Mouse (Mus musculus) kidney, adult 2 months (tissue): Measurements from ENCODE around the gene Tubb2a. TPM values are rescaled to one million over a fixed set of nuclear protein-coding genes. Genes with fewer than 3 reads are reported as not detected.

Experiments used
- DNase-seq: peaks from one replicate; pipeline ENCODE4 v3.0.0; 2021
- H3K27ac ChIP-seq: fragments of 200-500 bp; 2 replicates; pipeline ENCODE4 v1.5.1; 2012; ENCODE audit warnings: low read depth, low read length, control low read depth, inconsistent platforms; ENCODE audit not compliant: insufficient read depth
- H3K27me3 ChIP-seq: fragments of 200-500 bp; replicated peaks from 2 replicates; pipeline ENCODE4 v1.6.1; 2012; ENCODE audit warnings: mild to moderate bottlenecking, moderate library complexity, low read length, inconsistent platforms; ENCODE audit not compliant: control insufficient read depth, insufficient read depth
- H3K36me3 ChIP-seq: fragments of 200-500 bp; 2 replicates; pipeline ENCODE4 v1.6.1; 2012; ENCODE audit warnings: mild to moderate bottlenecking, moderate library complexity, low read length, inconsistent platforms; ENCODE audit not compliant: control insufficient read depth, insufficient read depth
- H3K4me1 ChIP-seq: fragments of 200-500 bp; 2 replicates; pipeline ENCODE4 v1.6.1; 2011; ENCODE audit warnings: low read length; ENCODE audit not compliant: control insufficient read depth, insufficient read depth
- H3K4me3 ChIP-seq: fragments of 200-500 bp; 2 replicates; pipeline ENCODE4 v1.5.1; 2011; ENCODE audit warnings: mild to moderate bottlenecking, low read depth, low read length, control low read depth; ENCODE audit not compliant: insufficient read depth
- CTCF ChIP-seq: fragments of 200-500 bp; conservative IDR thresholded peaks from 2 replicates; pipeline ENCODE4 v1.5.1; 2011; ENCODE audit warnings: low read depth, mild to moderate bottlenecking, control low read depth, low read length, moderate library complexity, mixed read lengths; ENCODE audit not compliant: insufficient read depth, insufficient read length
- POLR2A ChIP-seq: fragments of 200-500 bp; IDR thresholded peaks from one replicate; pipeline ENCODE4 v1.6.1; 2011; ENCODE audit warnings: low read depth, low read length, control low read depth
- WGBS: fragments of 180-500 bp; shearing (Covaris S2); methylation state at CpG from one replicate; pipeline ENCODE4 v1.1.7; 2018; 5-methylcytosine and 5-hydroxymethylcytosine counted together
- polyA plus RNA-seq: library from polyadenylated mRNA; depleted of rRNA; stranded (reverse); fragments of >200 nt; gene quantifications from 2 replicates; pipeline ENCODE4 v1.2.3, GENCODE M21; 2012

Gene Tubb2a
- polyA plus RNA-seq, 1 experiment: 152 TPM

DNA sequence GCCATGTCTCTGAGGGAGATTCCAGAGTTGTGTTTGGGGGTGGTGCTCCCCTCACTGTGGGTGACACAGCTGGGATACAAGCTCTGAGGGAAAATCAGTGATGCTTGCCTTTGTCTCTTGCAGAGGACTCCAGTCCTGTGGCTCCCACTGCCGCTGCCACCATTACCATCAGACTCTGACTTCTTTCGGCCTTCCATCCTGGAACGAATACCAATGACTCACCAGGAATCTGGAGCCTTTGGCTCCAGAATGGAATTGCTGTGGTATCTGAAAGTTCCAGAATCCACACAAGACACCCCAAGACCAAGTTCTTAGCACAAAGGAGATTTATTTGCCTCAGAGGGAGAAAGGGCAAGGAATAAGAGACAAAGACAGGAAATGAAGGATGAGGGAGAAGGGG is 35.3 kb upstream of the Tubb2a start:
- no peak for DNase-seq
- no peak for TF ChIP-seq POLR2A
- no peak for TF ChIP-seq CTCF
- Histone ChIP-seq H3K4me3 (no peak overlapping the region), H3K27ac (no peak overlapping the region), H3K36me3 (no peaks in the 10 kb centered on the region), H3K27me3 (no peaks in the 10 kb centered on the region), H3K4me1 (peaks cover 8% of the 10 kb centered on the region; the same call in 1 of the 2 replicates)
- WGBS: 89% methylated on average over 3 of the region's 3 CpGs

- DNase-seq: peak; percentile 33
- Histone ChIP-seq H3K4me1 (peaks cover 8% of the 10 kb centered on the region; the same call in 1 of the 2 replicates), H3K27me3 (no peaks in the 10 kb centered on the region), H3K36me3 (no peaks in the 10 kb centered on the region), H3K4me3 (no peak overlapping the region), H3K27ac (no peak overlapping the region)
- no peak for TF ChIP-seq CTCF
- TF ChIP-seq POLR2A: no peak
- WGBS: 45% methylated on average over 5 of the region's 5 CpGs
Measured at GRCm38 (mm10) chr13:34112369-34113081, 34.7 kb upstream of the Tubb2a start.

- Histone ChIP-seq H3K4me1 (peaks cover 8% of the 10 kb centered on the region; the same call in 1 of the 2 replicates), H3K27me3 (no peaks in the 10 kb centered on the region), H3K36me3 (no peaks in the 10 kb centered on the region), H3K4me3 (no peak overlapping the region), H3K27ac (no peak overlapping the region)
- 88% methylated on average over 3 of the region's 3 CpGs for WGBS
- TF ChIP-seq CTCF (no peak), POLR2A (no peak)
- DNase-seq: no peak
Measured at GRCm38 (mm10) chr13:34111878-34112277, 34.1 kb upstream of the Tubb2a start.

DNA sequence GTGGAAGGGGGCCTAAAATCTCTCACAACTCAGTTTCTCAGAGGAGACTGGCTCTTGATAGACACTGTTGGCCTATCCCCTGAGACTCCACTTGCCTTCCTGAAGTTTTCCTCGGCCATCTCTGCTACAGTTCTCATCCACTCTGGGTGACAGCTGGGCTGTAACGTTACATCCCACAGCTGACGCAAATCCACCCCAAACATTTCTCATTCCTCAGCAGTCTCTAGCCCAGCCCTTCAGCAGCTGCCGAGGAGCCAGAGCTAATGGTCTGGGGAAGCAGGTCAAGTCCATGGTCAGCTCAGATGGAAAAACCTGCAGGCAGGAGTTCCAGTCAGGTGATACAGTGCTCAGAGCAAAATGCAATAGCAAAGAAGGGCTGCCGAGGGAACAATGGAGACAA is 33.2 kb upstream of the Tubb2a start:
- Histone ChIP-seq H3K27ac (peak overlapping the region; percentile 76), H3K4me3 (no peak overlapping the region), H3K36me3 (no peaks in the 10 kb centered on the region), H3K4me1 (peaks cover 8% of the 10 kb centered on the region; the same call in 1 of the 2 replicates), H3K27me3 (no peaks in the 10 kb centered on the region)
- DNase-seq: peak; percentile 61
- WGBS: 44% methylated on average over 5 of the region's 5 CpGs
- TF ChIP-seq CTCF (no peak), POLR2A (no peak)

DNA sequence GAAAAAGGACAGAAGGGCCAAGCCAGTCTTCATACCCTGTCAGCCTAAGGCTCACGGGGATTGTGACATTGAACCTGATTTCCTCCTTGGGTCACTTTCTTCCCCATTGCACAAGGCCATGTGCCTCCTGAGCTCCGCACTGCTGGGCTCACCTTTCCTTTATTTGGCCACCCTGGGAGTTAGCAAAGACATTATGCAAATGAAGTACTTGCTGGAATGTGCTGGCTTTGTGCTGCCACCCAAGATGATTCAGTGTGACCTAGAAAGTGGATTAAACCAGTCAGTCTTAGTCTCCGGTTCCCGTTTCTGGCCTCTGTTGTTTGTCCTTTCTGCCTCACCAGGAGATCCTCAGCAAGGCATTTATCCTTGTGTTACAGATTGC is 31.9 kb upstream of the Tubb2a start:
- WGBS: 35% methylated on average over 4 of the region's 4 CpGs
- Histone ChIP-seq H3K36me3 (no peaks in the 10 kb centered on the region), H3K4me1 (peaks cover 8% of the 10 kb centered on the region; the same call in 1 of the 2 replicates), H3K4me3 (no peak overlapping the region), H3K27ac (peak overlapping the region; percentile 98), H3K27me3 (no peaks in the 10 kb centered on the region)
- DNase-seq: peak; percentile 84
- TF ChIP-seq POLR2A (no peak), CTCF (no peak)

GRCm38 (mm10) chr13:34109035-34109676 is 31.3 kb upstream of the Tubb2a start:
- no peak overlapping the region for H3K4me3 ChIP-seq
- 65% methylated on average over 4 of the region's 4 CpGs for WGBS
- peak overlapping the region; percentile 98 for H3K27ac ChIP-seq
- no peaks in the 10 kb centered on the region for H3K36me3 ChIP-seq
- peaks cover 8% of the 10 kb centered on the region; the same call in 1 of the 2 replicates for H3K4me1 ChIP-seq
- H3K27me3 ChIP-seq: no peaks in the 10 kb centered on the region
- TF ChIP-seq POLR2A (no peak), CTCF (no peak)
- DNase-seq: no peak

DNA sequence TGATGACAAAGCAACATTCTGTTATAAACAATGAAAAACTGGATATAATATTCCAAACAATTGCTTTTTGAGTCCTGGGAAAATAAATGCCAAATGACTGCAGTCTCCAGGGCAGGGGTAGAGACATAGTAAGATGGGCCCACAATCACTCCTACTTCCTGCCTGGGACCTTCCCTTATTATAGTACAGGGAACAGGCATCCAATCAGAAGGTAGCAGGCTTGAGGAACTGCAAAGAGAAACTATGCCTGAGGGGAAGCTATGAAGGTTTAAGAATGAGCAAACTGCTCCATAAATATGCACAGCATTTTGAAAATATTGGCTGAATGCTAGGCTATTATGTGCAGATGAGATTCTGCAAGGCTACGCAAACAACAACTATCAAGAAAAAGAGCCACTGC is 29.2 kb upstream of the Tubb2a start:
- TF ChIP-seq POLR2A (no peak), CTCF (no peak)
- WGBS: 84% methylated on average over 1 of the region's 1 CpGs

More for the DNA sequence above, 29.2 kb upstream of the Tubb2a start:
- Histone ChIP-seq H3K36me3 (no peaks in the 10 kb centered on the region), H3K4me1 (peaks cover 8% of the 10 kb centered on the region; the same call in 1 of the 2 replicates), H3K4me3 (no peak overlapping the region), H3K27ac (no peak overlapping the region), H3K27me3 (no peaks in the 10 kb centered on the region)
- DNase-seq: no peak
